Mouse (Mus musculus) stomach, embryonic 14.5 days (tissue): Measurements from ENCODE around the gene Gm39566. TPM values are rescaled to one million over a fixed set of nuclear protein-coding genes. Genes with fewer than 3 reads are reported as not detected.

Experiments used
- ATAC-seq: fragments of 200-750 bp; cut with Nextera tagmentation; 2 replicates; pipeline ENCODE4 v1.8.0; 2017; ENCODE audit warnings: low read depth, moderate TSS enrichment; ENCODE audit not compliant: insufficient number of reproducible peaks, insufficient read depth, low FRiP score
- H3K27ac ChIP-seq: fragments of 300-500 bp; sonication (generic); 2 replicates; pipeline ENCODE4 v1.5.1; 2014; ENCODE audit warnings: mild to moderate bottlenecking, low read length, moderate library complexity, mixed read lengths
- H3K27me3 ChIP-seq: fragments of 300-500 bp; sonication (generic); 2 replicates; pipeline ENCODE4 v1.6.1; 2014; ENCODE audit warnings: low read length, control low read depth, mixed read lengths; ENCODE audit not compliant: control insufficient read depth, insufficient read depth
- H3K36me3 ChIP-seq: fragments of 300-500 bp; sonication (generic); 2 replicates; pipeline ENCODE4 v1.6.1; 2014; ENCODE audit warnings: mild to moderate bottlenecking, control low read depth, low read length, moderate library complexity, mixed read lengths; ENCODE audit not compliant: control insufficient read depth, insufficient read depth
- H3K4me1 ChIP-seq: fragments of 300-500 bp; sonication (generic); 2 replicates; pipeline ENCODE4 v1.6.1; 2014; ENCODE audit warnings: low read length, control low read depth, mixed read lengths; ENCODE audit not compliant: control insufficient read depth, insufficient read depth
- H3K4me2 ChIP-seq: fragments of 300-500 bp; sonication (generic); replicated peaks from 2 replicates; pipeline ENCODE4 v1.6.1; 2014; ENCODE audit warnings: low read depth, low read length, control low read depth
- H3K4me3 ChIP-seq: fragments of 300-500 bp; sonication (generic); 2 replicates; pipeline ENCODE4 v1.5.1; 2014; ENCODE audit warnings: low read depth, low read length, control low read depth
- H3K9ac ChIP-seq: fragments of 300-500 bp; sonication (generic); replicated peaks from 2 replicates; pipeline ENCODE4 v1.6.1; 2014; ENCODE audit warnings: low read depth, mild to moderate bottlenecking, control low read depth, low read length, moderate library complexity, mixed read lengths
- H3K9me3 ChIP-seq: fragments of 300-500 bp; sonication (generic); 2 replicates; pipeline ENCODE4 v1.6.1; 2016; ENCODE audit warnings: low read depth, low read length, control low read depth; ENCODE audit not compliant: control insufficient read depth
- WGBS: fragments of 180-500 bp; shearing (Covaris S2); extraction: QIAGEN DNeasy Blood & Tissue Kit; methylation state at CpG from one replicate; pipeline ENCODE4 v1.1.7; 2014; 5-methylcytosine and 5-hydroxymethylcytosine counted together
- polyA plus RNA-seq: library from polyadenylated mRNA; unstranded; fragments of >200 nt; fragmentation: Nextera tagmentation; extraction: Ambion mirVana; gene quantifications from 2 replicates; pipeline ENCODE4 v1.2.1, GENCODE M21; 2014

Gm39566 gene
- polyA plus RNA-seq, 1 experiment from 2014 or later: not detected

DNA sequence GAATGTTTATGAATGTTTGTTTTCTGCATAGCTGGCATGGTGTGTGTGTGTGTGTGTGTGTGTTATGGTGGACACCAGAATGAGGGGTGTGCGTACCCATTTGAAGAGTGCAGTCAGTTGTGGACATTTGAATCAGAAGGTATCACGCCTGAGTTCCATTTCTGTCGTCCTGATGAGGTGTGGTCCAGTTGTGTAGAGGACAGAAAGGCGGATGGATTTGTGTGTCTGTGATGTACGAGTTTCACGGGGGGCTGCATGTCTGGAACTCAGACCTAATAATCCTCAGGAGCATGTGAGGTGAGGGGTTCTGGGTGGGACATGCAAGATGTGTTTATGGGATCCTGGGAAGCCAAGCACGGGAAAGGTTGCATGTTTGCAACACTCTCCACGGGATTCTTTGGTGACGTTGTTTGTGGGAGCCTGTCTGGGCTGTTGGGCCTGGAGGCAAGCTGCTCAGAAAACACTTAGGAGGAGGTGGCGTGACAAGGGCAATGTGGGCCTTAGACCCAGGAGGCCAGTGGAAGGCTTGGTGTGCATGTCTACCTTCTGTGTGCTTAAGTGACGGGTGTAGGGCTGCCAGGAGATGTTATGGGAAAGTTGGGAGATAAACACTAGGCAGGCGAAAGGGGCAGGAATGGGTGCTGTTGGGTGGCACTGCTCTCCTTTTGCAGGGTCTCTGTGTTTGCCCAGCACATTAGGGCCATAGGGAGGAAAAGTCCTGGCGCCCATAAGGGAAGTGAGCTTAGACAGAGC is 48.0 kb downstream of the Gm39566 start:
- Histone ChIP-seq H3K9me3 (no peaks in the 10 kb centered on the region), H3K27ac (peak overlapping the region; percentile 90), H3K4me1 (peaks cover 19% of the 10 kb centered on the region), H3K4me3 (peak overlapping the region; percentile 95), H3K27me3 (no peaks in the 10 kb centered on the region), H3K36me3 (no peaks in the 10 kb centered on the region), H3K9ac (peak overlapping the region; percentile 21; the same call in 1 of the 2 replicates), H3K4me2 (peak overlapping the region; percentile 73)
- 47% methylated on average over 13 of the region's 13 CpGs for WGBS
- ATAC-seq: no peak

DNA sequence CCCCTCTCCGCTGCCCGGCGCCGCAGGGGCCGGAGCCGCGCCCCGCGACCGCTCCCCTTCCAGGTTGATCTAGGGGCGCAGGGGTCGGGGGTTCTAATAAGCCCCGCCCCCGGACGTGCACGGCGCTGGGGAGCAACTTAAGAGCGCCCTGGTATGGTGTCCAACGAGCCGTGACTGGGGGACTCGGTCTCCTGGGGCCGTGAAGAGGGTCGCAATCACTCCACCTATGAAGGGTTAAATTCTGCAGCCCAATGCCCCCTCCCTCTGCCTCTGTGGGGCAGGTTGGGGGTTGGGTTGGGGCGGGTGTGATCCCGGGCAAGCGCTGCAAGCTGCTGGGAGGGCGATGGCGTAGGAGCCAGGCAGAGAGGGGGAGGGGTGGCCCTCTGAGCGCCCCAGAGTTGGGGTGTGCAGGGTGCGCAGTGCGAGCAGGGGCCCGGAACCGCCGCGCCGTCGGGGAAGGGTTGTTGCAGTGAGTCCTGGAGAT is 48.9 kb downstream of the Gm39566 start:
- Histone ChIP-seq H3K4me1 (peaks cover 19% of the 10 kb centered on the region), H3K9me3 (no peaks in the 10 kb centered on the region), H3K36me3 (no peaks in the 10 kb centered on the region), H3K9ac (peak overlapping the region; percentile 97), H3K27me3 (no peaks in the 10 kb centered on the region), H3K27ac (peak overlapping the region; percentile 90), H3K4me3 (peak overlapping the region; percentile 95), H3K4me2 (peak overlapping the region; percentile 73)
- peak; percentile 85 for ATAC-seq
- WGBS: 1% methylated on average over 33 of the region's 37 CpGs

DNA sequence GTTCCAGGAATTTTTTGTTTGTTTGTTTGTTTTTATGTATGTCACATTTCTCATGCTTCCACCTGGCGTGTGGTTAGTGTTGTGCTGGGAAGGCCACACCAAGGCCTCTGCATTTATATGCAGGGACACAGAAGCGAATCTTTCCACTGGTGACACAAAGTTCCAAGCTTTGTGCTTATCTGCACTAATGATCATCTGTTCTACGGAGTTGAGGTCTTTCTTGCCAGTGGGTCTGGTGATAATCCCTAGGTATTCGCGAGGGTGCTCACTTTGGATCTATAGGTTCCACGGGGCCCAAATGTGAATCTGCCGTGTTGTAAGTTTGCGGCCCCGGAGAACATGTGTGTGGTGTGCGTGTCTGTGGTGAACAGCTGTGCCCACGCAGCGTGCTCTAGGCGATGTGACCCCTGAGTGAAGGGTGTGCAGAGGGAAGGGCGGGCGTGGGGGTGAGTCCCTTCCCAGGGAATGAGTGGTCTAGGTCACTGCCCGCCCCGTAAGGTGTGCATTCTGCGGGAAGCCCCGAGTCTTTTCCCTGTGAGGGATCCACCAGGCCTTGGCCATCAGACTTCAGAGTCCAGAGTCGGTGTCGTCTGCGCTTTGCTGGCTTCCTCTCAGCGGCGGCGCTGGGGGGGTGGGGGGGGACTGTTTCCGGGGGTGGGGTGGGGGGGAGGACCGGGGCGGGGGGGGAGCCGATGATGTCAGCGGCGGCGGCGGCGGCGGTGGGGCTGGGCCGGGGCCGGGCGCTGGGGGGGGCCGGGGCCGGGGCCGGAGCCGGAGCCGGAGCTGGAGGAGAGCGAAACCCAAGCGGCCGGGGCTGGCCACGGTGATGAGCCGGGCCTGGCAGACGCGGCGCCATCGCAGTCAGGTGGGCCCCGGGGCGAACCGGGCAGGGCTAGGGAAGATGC is 49.6 kb downstream of the Gm39566 start, which contains the start of gene Zbtb4:
Gene Zbtb4 (plus strand): TSS at position 692 of the 905 bp plus-strand sequence.
- peak; percentile 35; the same call in 1 of the 2 replicates for ATAC-seq
- H3K4me2 ChIP-seq: peak within 1 kb of the TSS; percentile 73
- H3K27me3 ChIP-seq: no peaks in the 10 kb centered on the region
- H3K9ac ChIP-seq: peak within 1 kb of the TSS; percentile 97
- no peaks in the 10 kb centered on the region for H3K36me3 ChIP-seq
- H3K9me3 ChIP-seq: no peaks in the 10 kb centered on the region
- H3K4me3 ChIP-seq: peak within 1 kb of the TSS; percentile 95
- 18% methylated on average over 39 of the region's 55 CpGs for WGBS
- peaks cover 19% of the 10 kb centered on the region for H3K4me1 ChIP-seq
- peak within 1 kb of the TSS; percentile 90 for H3K27ac ChIP-seq

DNA sequence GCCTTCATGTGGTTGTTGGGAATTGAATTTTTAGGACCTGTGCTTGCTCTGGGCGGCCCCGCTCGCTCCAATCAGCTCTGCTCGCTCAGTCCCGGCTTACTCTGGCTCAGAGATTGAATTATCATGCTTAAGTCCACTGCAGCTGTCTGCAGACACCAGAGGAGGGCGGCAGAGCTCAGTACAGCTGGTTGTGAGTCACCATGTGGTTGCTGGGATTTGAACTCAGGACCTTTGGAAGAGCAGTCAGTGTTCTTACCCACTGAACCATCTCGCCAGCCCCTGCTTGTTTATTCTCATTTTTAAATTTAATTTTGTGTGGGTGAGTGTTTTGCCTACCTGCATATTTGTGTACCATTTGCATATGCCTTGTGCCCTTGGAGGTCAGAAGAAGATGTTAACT is 51.5 kb downstream of the Gm39566 start:
- H3K4me3 ChIP-seq: no peak overlapping the region
- WGBS: 74% methylated on average over 7 of the region's 7 CpGs
- no peak overlapping the region for H3K4me2 ChIP-seq
- H3K9ac ChIP-seq: no peak overlapping the region
- H3K27me3 ChIP-seq: no peaks in the 10 kb centered on the region
- H3K27ac ChIP-seq: no peak overlapping the region
- no peaks in the 10 kb centered on the region for H3K9me3 ChIP-seq
- no peaks in the 10 kb centered on the region for H3K36me3 ChIP-seq
- no peak for ATAC-seq
- H3K4me1 ChIP-seq: peaks cover 27% of the 10 kb centered on the region

DNA sequence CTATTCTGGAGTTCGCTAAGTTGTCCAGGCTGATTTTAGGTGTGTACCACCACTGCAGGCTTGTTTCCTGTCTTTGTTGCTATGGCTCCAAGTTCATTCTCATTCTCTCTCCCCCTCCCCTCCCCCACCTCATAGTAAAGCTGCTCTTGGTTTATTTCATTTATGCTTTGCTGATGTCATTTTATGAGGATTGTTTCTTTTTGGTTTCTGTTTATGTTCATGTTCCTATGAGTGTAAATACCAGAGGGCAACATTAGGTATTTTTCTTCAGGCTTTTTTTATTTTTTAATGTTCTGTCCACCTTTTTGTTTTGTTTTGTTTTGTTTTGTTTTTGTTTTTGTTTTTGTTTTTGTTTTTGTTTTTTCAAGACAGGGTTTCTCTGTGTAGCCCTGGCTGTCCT is 53.2 kb downstream of the Gm39566 start, which contains the start of gene Slc35g3:
Gene Slc35g3 (minus strand): TSS at position 101 of the 400 bp plus-strand sequence.
- Histone ChIP-seq H3K27me3 (no peaks in the 10 kb centered on the region), H3K9ac (no peak within 1 kb of the TSS), H3K4me2 (no peak within 1 kb of the TSS), H3K27ac (no peak within 1 kb of the TSS), H3K36me3 (no peaks in the 10 kb centered on the region), H3K4me3 (no peak within 1 kb of the TSS), H3K9me3 (no peaks in the 10 kb centered on the region), H3K4me1 (peaks cover 18% of the 10 kb centered on the region)
- WGBS: 78% methylated on average over 1 of the region's 1 CpGs
- no peak for ATAC-seq

Other genes with a start within 250 kb of the Gm39566 start
- 22.1 and 23.1 TPM in 2 replicates for gene Wrap53, start 235.0 kb downstream of the Gm39566 start, polyA plus RNA-seq
- gene Trp53, start 234.9 kb downstream of the Gm39566 start, polyA plus RNA-seq: 155 and 163 TPM in 2 replicates
- 8.8 and 10.0 TPM in 2 replicates for gene Atp1b2, start 209.4 kb downstream of the Gm39566 start, polyA plus RNA-seq
- gene Shbg, start 197.4 kb downstream of the Gm39566 start, polyA plus RNA-seq: not detected in 2 replicates
- gene Sat2, start 193.3 kb downstream of the Gm39566 start, polyA plus RNA-seq: 17.5 and 18.7 TPM in 2 replicates
- gene Fxr2, start 182.3 kb downstream of the Gm39566 start, polyA plus RNA-seq: 20.9 and 26.0 TPM in 2 replicates
- gene Sox15, start 160.0 kb downstream of the Gm39566 start, polyA plus RNA-seq: 4.1 and 4.7 TPM in 2 replicates
- 49.9 and 50.2 TPM in 2 replicates for gene Mpdu1, start 152.7 kb downstream of the Gm39566 start, polyA plus RNA-seq
- gene Cd68, start 149.1 kb downstream of the Gm39566 start, polyA plus RNA-seq: 12.5 and 16.4 TPM in 2 replicates
- gene Eif4a1, start 142.9 kb downstream of the Gm39566 start, polyA plus RNA-seq: 654 and 666 TPM in 2 replicates
- gene Senp3, start 133.2 kb downstream of the Gm39566 start, polyA plus RNA-seq: 88.1 and 102 TPM in 2 replicates
- gene Tnfsf13, start 129.5 kb downstream of the Gm39566 start, polyA plus RNA-seq: 0.67 TPM in 1 of 2 replicates, not detected in the other
- gene Tnfsf12, start 119.4 kb downstream of the Gm39566 start, polyA plus RNA-seq: 9.9 and 11.7 TPM in 2 replicates
- gene Tnfsfm13, start 119.2 kb downstream of the Gm39566 start, polyA plus RNA-seq: 5.5 TPM in 2 replicates
- gene Polr2a, start 56.7 kb downstream of the Gm39566 start, polyA plus RNA-seq: 39.3 and 43.6 TPM in 2 replicates
- gene Slc35g3, start 53.3 kb downstream of the Gm39566 start, polyA plus RNA-seq: not detected in 2 replicates
- 3.9 and 4.0 TPM in 2 replicates for gene Zbtb4, start 49.4 kb downstream of the Gm39566 start, polyA plus RNA-seq
- gene Chrnb1, start 19.4 kb downstream of the Gm39566 start, polyA plus RNA-seq: 6.7 and 7.5 TPM in 2 replicates
- 2.1 and 3.6 TPM in 2 replicates for gene Fgf11, start 13.4 kb downstream of the Gm39566 start, polyA plus RNA-seq
- gene Tmem102, start 9.7 kb downstream of the Gm39566 start, polyA plus RNA-seq: 12.2 and 15.0 TPM in 2 replicates
- not detected in 2 replicates for gene Spem2, start 3.2 kb upstream of the Gm39566 start, polyA plus RNA-seq
- 0.41 TPM in 1 of 2 replicates, not detected in the other for gene Spem1, start 6.9 kb upstream of the Gm39566 start, polyA plus RNA-seq
- gene Nlgn2, start 22.5 kb upstream of the Gm39566 start, polyA plus RNA-seq: 10.6 and 11.9 TPM in 2 replicates
- gene Tmem256, start 23.2 kb upstream of the Gm39566 start, polyA plus RNA-seq: 433 and 495 TPM in 2 replicates
- 102 and 110 TPM in 2 replicates for gene Plscr3, start 31.1 kb upstream of the Gm39566 start, polyA plus RNA-seq
- gene Tnk1, start 43.4 kb upstream of the Gm39566 start, polyA plus RNA-seq: 11.1 TPM in 2 replicates
- not detected in 2 replicates for gene Tmem95, start 62.7 kb upstream of the Gm39566 start, polyA plus RNA-seq
- 5.0 and 5.3 TPM in 2 replicates for gene Kctd11, start 66.1 kb upstream of the Gm39566 start, polyA plus RNA-seq
- 3.5 and 4.0 TPM in 2 replicates for gene Acap1, start 80.2 kb upstream of the Gm39566 start, polyA plus RNA-seq
- 8.5 and 10.4 TPM in 2 replicates for gene 2810408A11Rik, start 85.7 kb upstream of the Gm39566 start, polyA plus RNA-seq
- 12.6 and 12.7 TPM in 2 replicates for gene Neurl4, start 85.8 kb upstream of the Gm39566 start, polyA plus RNA-seq
- gene Gps2, start 98.6 kb upstream of the Gm39566 start, polyA plus RNA-seq: 71.3 and 80.0 TPM in 2 replicates
- gene Eif5a, start 106.7 kb upstream of the Gm39566 start, polyA plus RNA-seq: 1,510 and 1,553 TPM in 2 replicates
- gene Ybx2, start 120.5 kb upstream of the Gm39566 start, polyA plus RNA-seq: 6.6 and 8.9 TPM in 2 replicates
- 31.3 and 31.5 TPM in 2 replicates for gene Slc2a4, start 132.9 kb upstream of the Gm39566 start, polyA plus RNA-seq
- 196 and 205 TPM in 2 replicates for gene Cldn7, start 149.5 kb upstream of the Gm39566 start, polyA plus RNA-seq
- gene Ctdnep1, start 165.9 kb upstream of the Gm39566 start, polyA plus RNA-seq: 27.2 and 29.5 TPM in 2 replicates
- gene Elp5, start 167.2 kb upstream of the Gm39566 start, polyA plus RNA-seq: 104 and 111 TPM in 2 replicates
- 496 and 523 TPM in 2 replicates for gene Gabarap, start 175.8 kb upstream of the Gm39566 start, polyA plus RNA-seq
- gene Phf23, start 180.5 kb upstream of the Gm39566 start, polyA plus RNA-seq: 40.2 and 47.9 TPM in 2 replicates
- gene Dvl2, start 185.3 kb upstream of the Gm39566 start, polyA plus RNA-seq: 29.0 and 29.9 TPM in 2 replicates
- gene Acadvl, start 200.1 kb upstream of the Gm39566 start, polyA plus RNA-seq: 61.3 and 62.7 TPM in 2 replicates
- gene Dlg4, start 201.6 kb upstream of the Gm39566 start, polyA plus RNA-seq: 12.4 and 13.8 TPM in 2 replicates
- not detected in 2 replicates for gene Asgr1, start 238.8 kb upstream of the Gm39566 start, polyA plus RNA-seq